Mouse (Mus musculus): ENCODE measurements around the gene Ctcf. TPM values are rescaled to one million over a fixed set of nuclear protein-coding genes. Genes with fewer than 3 reads are reported as not detected.

Gene Ctcf
- total RNA-seq, 4 experiments from 2014 or later, result 65.3 to 80.8 (median 68.8) TPM

GRCm38 (mm10) chr8:105617451-105618278 lies 18.7 kb upstream of the Ctcf start:
- DNase-seq (ENCODE audit: low spot score in 2 of 2), result no peak

GRCm38 (mm10) chr8:105618279-105618634 lies 18.1 kb upstream of the Ctcf start:
- DNase-seq (ENCODE audit: low spot score in 2 of 2), result no peak

GRCm38 (mm10) chr8:105618892-105619591 lies 17.3 kb upstream of the Ctcf start:
- no peak for DNase-seq (ENCODE audit: low spot score in 2 of 2)

- DNase-seq (ENCODE audit: low spot score in 2 of 2), result no peak
Measured at GRCm38 (mm10) chr8:105620211-105620610, 16.2 kb upstream of the Ctcf start.

- no peak for DNase-seq (ENCODE audit: low spot score in 2 of 2)
Measured at GRCm38 (mm10) chr8:105620946-105621720, 15.2 kb upstream of the Ctcf start.

GRCm38 (mm10) chr8:105621841-105622240 lies 14.5 kb upstream of the Ctcf start:
- DNase-seq (ENCODE audit: low spot score in 2 of 2), result no peak

GRCm38 (mm10) chr8:105622421-105622920 lies 13.9 kb upstream of the Ctcf start:
- peak; percentile 87 to 89 for DNase-seq (ENCODE audit: low spot score in 2 of 2)

- no peak for DNase-seq (ENCODE audit: low spot score in 2 of 2)
Measured at GRCm38 (mm10) chr8:105623118-105623517, 13.2 kb upstream of the Ctcf start.

GRCm38 (mm10) chr8:105623679-105624245 lies 12.6 kb upstream of the Ctcf start:
- DNase-seq (ENCODE audit: low spot score in 2 of 2), result no peak

- DNase-seq (ENCODE audit: low spot score in 2 of 2), result peak in 1 of 2 experiments; percentile 93
Measured at GRCm38 (mm10) chr8:105624401-105624800, 12.0 kb upstream of the Ctcf start.

GRCm38 (mm10) chr8:105624831-105625230 lies 11.5 kb upstream of the Ctcf start:
- DNase-seq (ENCODE audit: low spot score in 2 of 2), result no peak

GRCm38 (mm10) chr8:105626086-105626485 lies 10.3 kb upstream of the Ctcf start:
- no peak for DNase-seq (ENCODE audit: low spot score in 2 of 2)

- no peak for DNase-seq (ENCODE audit: low spot score in 2 of 2)
Measured at GRCm38 (mm10) chr8:105629337-105629736, 7.0 kb upstream of the Ctcf start.

- DNase-seq (ENCODE audit: low spot score in 2 of 2), result no peak
Measured at GRCm38 (mm10) chr8:105634771-105635458, 1.5 kb upstream of the Ctcf start.

- no peak for DNase-seq (ENCODE audit: low spot score in 2 of 2)
Measured at GRCm38 (mm10) chr8:105635481-105635880, 887 bp upstream of the Ctcf start.

- peak in 1 of 2 experiments; percentile 31 for DNase-seq (ENCODE audit: low spot score in 2 of 2)
Measured at GRCm38 (mm10) chr8:105636963-105637510, 669 bp downstream of the Ctcf start, which contains the start of gene Agrp. Gene Agrp (minus strand): TSS chr8:105637393.

GRCm38 (mm10) chr8:105637601-105638041 lies 1.3 kb downstream of the Ctcf start:
- DNase-seq (ENCODE audit: low spot score in 2 of 2), result no peak

- no peak for DNase-seq (ENCODE audit: low spot score in 2 of 2)
Measured at GRCm38 (mm10) chr8:105638510-105638909, 2.1 kb downstream of the Ctcf start.

- DNase-seq (ENCODE audit: low spot score in 2 of 2), result no peak
Measured at GRCm38 (mm10) chr8:105639835-105640234, 3.5 kb downstream of the Ctcf start.

- DNase-seq (ENCODE audit: low spot score in 2 of 2), result no peak
Measured at GRCm38 (mm10) chr8:105640511-105640910, 4.1 kb downstream of the Ctcf start.

All from left cerebral cortex, adult 8-10 months (tissue).